Mouse (Mus musculus) erythroblast, embryonic 14.5 days (primary cell): Measurements from ENCODE around the gene Adcy5. TPM values are rescaled to one million over a fixed set of nuclear protein-coding genes. Genes with fewer than 3 reads are reported as not detected.

ENCODE experiments used
- H3K27me3 ChIP-seq: 2 replicates; pipeline ENCODE4 v1.6.1; 2012; ENCODE audit warnings: inconsistent platforms; ENCODE audit not compliant: control insufficient read depth
- H3K36me3 ChIP-seq: 2 replicates; pipeline ENCODE4 v1.6.1; 2012; ENCODE audit warnings: mild to moderate bottlenecking, inconsistent platforms; ENCODE audit not compliant: control insufficient read depth
- H3K4me1 ChIP-seq: 2 replicates; pipeline ENCODE4 v1.6.1; 2012; ENCODE audit warnings: inconsistent platforms; ENCODE audit not compliant: control insufficient read depth
- H3K4me3 ChIP-seq: replicated peaks from 2 replicates; pipeline ENCODE3; 2012; ENCODE audit warnings: moderate library complexity, mild to moderate bottlenecking, inconsistent platforms
- H3K9me3 ChIP-seq: 2 replicates; pipeline ENCODE4 v1.6.1; 2012; ENCODE audit warnings: low read length, inconsistent platforms, mixed read lengths; ENCODE audit not compliant: control insufficient read depth
- GATA1 ChIP-seq: IDR thresholded peaks from 2 replicates; pipeline ENCODE4 v1.6.1; 2012; ENCODE audit warnings: low read length, inconsistent platforms, mixed read lengths
- TAL1 ChIP-seq: IDR thresholded peaks from 3 replicates; pipeline ENCODE4 v1.6.1; 2012; ENCODE audit warnings: low read length, inconsistent platforms, mixed read lengths
- polyA plus RNA-seq: library from polyadenylated mRNA; stranded (reverse); fragments of >175 nt; gene quantifications from 2 replicates; pipeline ENCODE4 v1.2.3, GENCODE M21; 2012

Adcy5 gene
- polyA plus RNA-seq, 1 experiment = not detected

GRCm38 (mm10) chr16:35193357-35193756, 38.7 kb downstream of the Adcy5 start:
- no peaks in the 10 kb centered on the region for H3K9me3 ChIP-seq
- H3K4me1 ChIP-seq = no peaks in the 10 kb centered on the region
- H3K27me3 ChIP-seq = no peaks in the 10 kb centered on the region
- H3K36me3 ChIP-seq = no peaks in the 10 kb centered on the region
- no peak overlapping the region for H3K4me3 ChIP-seq
- TF ChIP-seq TAL1 (no peak), GATA1 (no peak)

- TF ChIP-seq GATA1 = no peak
- no peak for TF ChIP-seq TAL1
- Histone ChIP-seq H3K4me1 (no peaks in the 10 kb centered on the region), H3K27me3 (no peaks in the 10 kb centered on the region), H3K9me3 (no peaks in the 10 kb centered on the region), H3K4me3 (no peak overlapping the region), H3K36me3 (no peaks in the 10 kb centered on the region)
These were observed 45.2 kb downstream of the Adcy5 start for GRCm38 (mm10) chr16:35199721-35200431.

GRCm38 (mm10) chr16:35200432-35201142, 45.9 kb downstream of the Adcy5 start:
- no peaks in the 10 kb centered on the region for H3K9me3 ChIP-seq
- TF ChIP-seq TAL1 (no peak), GATA1 (no peak)
- no peak overlapping the region for H3K4me3 ChIP-seq
- no peaks in the 10 kb centered on the region for H3K4me1 ChIP-seq
- H3K36me3 ChIP-seq = no peaks in the 10 kb centered on the region
- H3K27me3 ChIP-seq = no peaks in the 10 kb centered on the region

GRCm38 (mm10) chr16:35201281-35201680, 46.6 kb downstream of the Adcy5 start:
- TF ChIP-seq GATA1 (no peak), TAL1 (no peak)

GRCm38 (mm10) chr16:35203511-35203910, 48.8 kb downstream of the Adcy5 start:
- Histone ChIP-seq H3K4me1 (no peaks in the 10 kb centered on the region), H3K4me3 (no peak overlapping the region), H3K27me3 (no peaks in the 10 kb centered on the region), H3K36me3 (no peaks in the 10 kb centered on the region), H3K9me3 (no peaks in the 10 kb centered on the region)
- no peak for TF ChIP-seq TAL1
- TF ChIP-seq GATA1 = no peak

More at GRCm38 (mm10) chr16:35201281-35201680, 46.6 kb downstream of the Adcy5 start:
- no peaks in the 10 kb centered on the region for H3K4me1 ChIP-seq
- no peaks in the 10 kb centered on the region for H3K9me3 ChIP-seq
- no peak overlapping the region for H3K4me3 ChIP-seq
- no peaks in the 10 kb centered on the region for H3K36me3 ChIP-seq
- no peaks in the 10 kb centered on the region for H3K27me3 ChIP-seq

- H3K36me3 ChIP-seq = no peaks in the 10 kb centered on the region
- H3K27me3 ChIP-seq = no peaks in the 10 kb centered on the region
- no peaks in the 10 kb centered on the region for H3K4me1 ChIP-seq
- TF ChIP-seq TAL1 (no peak), GATA1 (no peak)
- H3K9me3 ChIP-seq = no peaks in the 10 kb centered on the region
- H3K4me3 ChIP-seq = no peak overlapping the region
These were observed 51.0 kb downstream of the Adcy5 start for GRCm38 (mm10) chr16:35205681-35206080.

- no peak overlapping the region for H3K4me3 ChIP-seq
- no peaks in the 10 kb centered on the region for H3K9me3 ChIP-seq
- H3K36me3 ChIP-seq = no peaks in the 10 kb centered on the region
- TF ChIP-seq GATA1 (no peak), TAL1 (no peak)
- no peaks in the 10 kb centered on the region for H3K27me3 ChIP-seq
- no peaks in the 10 kb centered on the region for H3K4me1 ChIP-seq
These were observed 51.7 kb downstream of the Adcy5 start for GRCm38 (mm10) chr16:35206426-35206825.

- no peak overlapping the region for H3K4me3 ChIP-seq
These were observed 54.1 kb downstream of the Adcy5 start for GRCm38 (mm10) chr16:35208796-35209195.

GRCm38 (mm10) chr16:35209753-35210152, 55.1 kb downstream of the Adcy5 start:
- Histone ChIP-seq H3K36me3 (no peaks in the 10 kb centered on the region), H3K4me3 (no peak overlapping the region), H3K9me3 (no peaks in the 10 kb centered on the region), H3K4me1 (no peaks in the 10 kb centered on the region), H3K27me3 (no peaks in the 10 kb centered on the region)
- TF ChIP-seq GATA1 (no peak), TAL1 (no peak)

More at GRCm38 (mm10) chr16:35208796-35209195, 54.1 kb downstream of the Adcy5 start:
- H3K9me3 ChIP-seq = no peaks in the 10 kb centered on the region
- H3K36me3 ChIP-seq = no peaks in the 10 kb centered on the region
- no peaks in the 10 kb centered on the region for H3K4me1 ChIP-seq
- no peaks in the 10 kb centered on the region for H3K27me3 ChIP-seq
- TF ChIP-seq TAL1 = no peak
- TF ChIP-seq GATA1 = no peak

GRCm38 (mm10) chr16:35215047-35215446, 60.4 kb downstream of the Adcy5 start:
- Histone ChIP-seq H3K4me1 (no peaks in the 10 kb centered on the region), H3K4me3 (no peak overlapping the region), H3K9me3 (no peaks in the 10 kb centered on the region), H3K27me3 (no peaks in the 10 kb centered on the region), H3K36me3 (no peaks in the 10 kb centered on the region)
- TF ChIP-seq TAL1 (no peak), GATA1 (no peak)
